Mouse (Mus musculus): ENCODE results near the gene Polrmt. TPM values are rescaled to one million over a fixed set of nuclear protein-coding genes. Genes with fewer than 3 reads are reported as not detected.
A peak's percentile ranks its signal among the peaks of the same experiment; 100 is the strongest.

Gene Polrmt
- total RNA-seq, 2 experiments from 2014 or later = 46.3 to 49.5 TPM

DNA sequence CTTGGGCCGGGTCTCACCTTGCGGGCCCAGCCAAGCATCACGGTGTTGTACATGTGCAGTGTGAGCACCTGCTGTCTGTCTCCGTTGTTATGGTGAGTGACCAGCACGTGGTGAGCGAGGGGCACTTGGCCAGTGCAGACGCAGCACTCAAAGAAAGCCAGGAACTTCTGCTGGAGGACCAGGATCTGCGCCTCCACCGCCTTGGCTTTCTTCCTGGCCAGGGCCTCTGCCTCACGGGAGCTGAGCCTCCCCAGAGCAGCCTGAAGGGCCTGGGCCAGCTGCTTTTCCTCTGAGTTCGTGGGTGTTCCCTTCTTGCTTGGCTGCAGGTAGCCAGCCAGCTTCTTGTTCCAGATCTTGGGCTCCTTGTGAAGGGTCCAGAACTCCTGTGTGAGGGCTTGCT is 3.2 kb downstream of the Polrmt start:
- DNase-seq = no peak

GRCm38 (mm10) chr10:79740863-79741262 is 5.5 kb downstream of the Polrmt start:
- no peak for DNase-seq

GRCm38 (mm10) chr10:79739234-79739633 is 7.1 kb downstream of the Polrmt start:
- no peak for DNase-seq

- DNase-seq = no peak
Measured at GRCm38 (mm10) chr10:79738259-79738658, 8.1 kb downstream of the Polrmt start.

- no peak for DNase-seq
Measured at GRCm38 (mm10) chr10:79736706-79737105, 9.7 kb downstream of the Polrmt start.

GRCm38 (mm10) chr10:79735361-79735760 is 11.0 kb downstream of the Polrmt start:
- no peak for DNase-seq

GRCm38 (mm10) chr10:79733847-79734246 is 12.5 kb downstream of the Polrmt start:
- peak in 1 of 2 experiments; percentile 35 for DNase-seq

DNA sequence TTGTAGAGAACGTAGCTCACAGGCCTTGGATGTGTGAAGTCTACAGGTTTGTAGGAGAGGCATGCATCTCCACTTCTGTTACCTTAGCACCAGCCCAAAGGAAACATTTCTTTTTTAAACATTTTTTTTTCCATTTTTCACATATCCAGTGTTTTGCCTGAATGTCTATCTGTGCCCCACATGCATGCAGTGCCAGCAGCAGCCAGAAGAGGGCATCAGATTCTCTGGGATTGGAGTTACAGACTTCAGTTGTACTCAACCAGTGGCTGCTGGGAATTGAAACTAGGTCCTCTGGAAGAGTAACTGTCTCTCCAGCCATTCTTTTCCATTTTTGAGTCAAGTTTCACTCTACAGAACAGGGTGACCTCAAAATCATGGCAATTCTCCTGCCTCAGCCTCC is 13.9 kb downstream of the Polrmt start:
- peak in 1 of 2 experiments; percentile 51 for DNase-seq

DNA sequence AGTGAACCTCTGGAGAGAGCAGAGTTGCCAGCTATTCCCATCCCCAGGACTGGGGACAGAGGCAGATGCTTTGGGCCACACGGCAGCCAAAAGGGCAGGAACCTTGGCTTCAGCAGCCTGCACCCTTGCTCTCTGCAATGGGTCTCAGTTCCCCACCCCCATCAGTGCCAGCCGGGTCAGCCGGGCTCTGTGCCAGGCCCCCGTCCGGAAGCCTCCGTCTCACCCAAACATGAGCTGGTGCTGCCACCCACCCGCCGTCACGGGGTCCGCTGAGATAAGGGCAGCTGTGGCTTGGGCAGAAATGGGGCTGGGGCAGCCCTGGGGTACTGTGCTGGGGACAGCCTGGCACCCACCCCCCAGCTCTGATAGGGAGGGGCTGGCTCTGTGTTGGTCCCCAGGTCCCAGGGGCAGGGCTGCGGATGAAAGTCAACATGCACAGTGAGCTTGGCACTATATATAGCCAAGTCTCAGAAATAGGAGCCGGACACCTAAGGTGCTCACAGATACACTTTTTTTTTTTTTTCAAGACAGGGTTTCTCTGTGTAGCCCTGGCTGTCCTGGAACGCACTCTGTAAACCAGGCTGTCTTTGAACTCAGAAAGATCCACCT is 16.9 kb downstream of the Polrmt start:
- peak in 1 of 2 experiments; percentile 46 for DNase-seq

GRCm38 (mm10) chr10:79728323-79729249 is 17.8 kb downstream of the Polrmt start:
- no peak for DNase-seq

DNA sequence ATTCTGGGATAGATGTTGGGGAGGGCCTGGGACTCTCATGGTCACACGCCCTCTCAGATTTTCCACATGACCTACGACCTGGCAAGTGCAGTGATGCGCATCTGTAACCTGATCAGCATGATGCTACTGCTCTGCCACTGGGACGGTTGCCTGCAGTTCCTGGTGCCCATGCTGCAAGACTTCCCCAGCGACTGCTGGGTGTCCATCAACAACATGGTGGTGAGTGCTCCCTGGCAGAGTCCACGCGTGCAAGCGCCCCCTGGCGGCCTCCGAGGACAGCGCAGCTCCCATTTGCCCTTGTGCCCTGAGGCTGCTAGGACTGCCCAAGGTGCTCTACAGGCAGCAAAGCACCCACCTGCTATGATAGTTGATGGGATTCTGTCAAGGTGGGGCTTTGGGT is 20.3 kb downstream of the Polrmt start:
- DNase-seq = peak in 1 of 2 experiments; percentile 40

DNA sequence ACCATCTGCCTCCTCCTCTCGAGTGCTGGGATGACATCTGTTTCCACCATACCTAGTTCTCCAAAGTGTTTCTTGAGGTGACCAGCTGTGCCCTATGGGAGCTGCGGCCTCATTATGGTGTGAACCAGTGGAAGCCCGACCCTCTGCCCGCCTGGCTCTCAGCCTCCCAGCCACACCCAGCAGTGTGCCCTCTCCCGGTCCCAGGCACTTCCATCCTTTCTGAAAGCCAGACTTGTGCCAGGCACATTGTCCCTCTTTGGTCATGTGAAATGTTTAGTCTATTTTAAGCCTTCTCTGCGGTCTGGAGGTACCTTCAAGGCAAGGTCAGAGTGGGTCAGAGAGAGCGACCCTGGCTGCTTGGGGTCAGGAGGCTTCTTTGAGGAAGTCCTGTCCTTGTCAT is 22.7 kb downstream of the Polrmt start:
- peak in 1 of 2 experiments; percentile 50 for DNase-seq

DNA sequence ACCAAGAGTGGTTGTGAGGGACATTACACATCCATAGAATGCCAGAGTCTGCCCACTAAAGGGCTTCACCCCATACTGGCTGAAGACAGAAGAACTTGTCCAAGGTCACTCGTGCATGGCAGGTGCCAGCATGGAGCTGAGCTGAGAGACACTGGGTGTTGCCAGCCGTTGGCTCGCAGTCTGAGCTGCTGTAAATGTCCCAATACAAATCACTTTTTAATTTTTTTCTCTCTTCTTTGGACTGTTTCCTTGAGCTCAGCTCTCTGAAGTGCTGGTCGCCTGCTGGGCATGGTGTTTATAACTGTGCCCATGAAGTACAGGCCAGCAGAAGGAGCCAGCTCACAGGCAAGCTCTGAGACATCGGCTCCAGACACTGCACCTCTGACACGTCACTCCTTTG is 23.3 kb downstream of the Polrmt start:
- peak in 1 of 2 experiments; percentile 45 for DNase-seq

- DNase-seq = no peak
Measured at GRCm38 (mm10) chr10:79721089-79721488, 25.3 kb downstream of the Polrmt start.

DNA sequence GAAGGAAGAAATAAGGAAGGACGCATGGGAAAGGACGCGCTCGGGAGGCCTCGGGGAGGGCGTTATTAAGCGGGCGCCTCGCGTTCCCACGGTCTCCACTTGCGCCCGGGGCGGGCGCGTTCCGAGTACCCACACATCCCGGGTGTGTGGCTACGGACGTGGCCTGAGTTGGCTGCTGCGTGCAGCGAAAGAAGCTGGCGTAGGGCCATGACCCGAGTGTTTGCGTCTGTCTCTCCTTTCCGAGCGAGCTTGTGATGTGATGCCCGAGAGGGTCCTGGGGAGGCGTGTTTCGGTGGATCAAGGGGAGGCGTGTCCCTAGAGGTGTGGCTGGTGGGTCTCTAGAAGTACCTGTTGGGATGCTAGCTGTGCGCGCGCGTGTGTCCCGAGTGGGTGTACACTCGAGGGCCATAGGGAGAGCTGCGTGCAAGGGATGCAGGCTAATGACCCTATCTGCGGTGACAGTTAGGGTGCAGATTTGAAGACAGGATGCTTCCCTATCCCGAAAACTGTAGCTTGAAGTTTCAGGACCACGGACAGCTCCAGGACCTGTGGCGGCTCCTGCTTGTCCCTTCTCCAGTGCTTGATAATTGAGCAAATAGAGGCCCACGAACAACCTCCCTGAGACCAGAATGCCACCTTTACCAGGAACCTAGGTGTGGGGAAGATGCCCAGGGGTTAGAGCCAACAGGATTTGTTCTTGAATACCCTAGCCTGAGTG is 28.6 kb downstream of the Polrmt start:
- DNase-seq = peak; percentile 58 to 88

GRCm38 (mm10) chr10:79716988-79717355 is 29.4 kb downstream of the Polrmt start:
- DNase-seq = no peak

GRCm38 (mm10) chr10:79716254-79716987 is 30.0 kb downstream of the Polrmt start, which contains the start of gene Hcn2:
Gene Hcn2 (plus strand): TSS chr10:79716634.
- no peak for DNase-seq

DNA sequence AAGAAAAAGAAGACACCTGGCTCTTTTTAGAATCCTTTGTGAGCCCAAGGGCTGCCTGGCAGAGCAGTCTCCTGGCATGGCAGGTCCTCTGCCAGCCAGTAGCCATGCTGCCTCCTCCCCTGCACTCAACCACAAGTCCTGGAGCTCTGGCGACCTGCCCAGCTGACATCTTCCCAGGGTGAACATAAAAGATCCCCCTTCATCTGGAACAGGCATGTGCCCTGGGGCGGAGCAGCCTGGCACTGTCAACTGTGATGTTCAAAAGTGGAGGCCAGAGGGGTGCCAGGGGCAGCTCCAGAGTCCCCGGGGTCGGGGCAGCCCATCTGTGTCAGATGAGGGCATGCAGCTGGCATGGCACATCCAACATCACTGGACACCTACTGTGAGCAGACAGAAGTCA is 31.4 kb downstream of the Polrmt start:
- DNase-seq = no peak

DNA sequence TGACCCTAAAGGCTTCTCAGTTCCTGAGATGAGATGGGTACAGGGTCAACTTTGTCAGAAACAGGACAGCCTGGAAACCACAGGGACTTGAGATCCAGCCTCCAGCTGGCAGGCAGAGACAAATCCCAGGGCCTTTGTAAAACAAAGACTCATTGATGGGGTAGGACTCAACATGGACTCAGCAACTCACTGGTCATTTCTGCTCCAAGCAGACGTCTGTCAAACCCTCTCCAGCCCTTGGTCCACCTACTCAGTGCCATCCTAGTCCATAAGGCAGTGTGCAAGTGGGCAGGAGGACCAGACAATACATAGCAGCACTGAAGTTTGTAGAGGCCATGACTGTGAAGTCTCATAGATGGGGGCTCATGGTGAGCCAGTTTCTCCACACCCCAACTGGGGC is 33.2 kb downstream of the Polrmt start:
- DNase-seq = no peak

- peak; percentile 72 to 91 for DNase-seq
Measured at GRCm38 (mm10) chr10:79712499-79713126, 33.8 kb downstream of the Polrmt start.

DNA sequence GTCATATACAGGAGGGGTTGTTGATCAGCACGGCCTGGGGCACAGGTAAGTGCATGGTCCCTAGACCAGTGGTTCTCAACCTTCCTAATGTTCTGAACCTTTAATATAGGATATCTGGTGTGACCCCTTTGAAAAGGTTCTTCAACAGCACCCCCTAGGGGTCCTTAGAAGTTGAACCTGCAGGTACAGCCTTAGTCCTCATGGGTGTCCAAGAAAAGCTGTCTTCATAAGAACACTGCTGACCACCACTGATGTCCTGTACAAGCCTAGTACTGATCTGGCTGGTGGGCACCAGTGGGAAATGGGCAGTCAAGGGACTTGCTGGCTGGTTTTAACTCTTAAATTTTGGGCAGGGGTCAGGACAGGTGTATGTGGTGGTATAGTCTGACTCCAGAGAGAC is 34.4 kb downstream of the Polrmt start:
- DNase-seq = peak in 1 of 2 experiments; percentile 31

GRCm38 (mm10) chr10:79709307-79709706 is 37.1 kb downstream of the Polrmt start:
- DNase-seq = no peak

All from heart, adult 18-20 months (tissue).